Mouse (Mus musculus) mesoderm, embryonic 11.5 days (tissue): ENCODE measurements around the gene Fez2.
A peak's percentile ranks its signal among the peaks of the same experiment; 100 is the strongest.

Source experiments
- DNase-seq: peaks from one replicate; pipeline ENCODE4 v3.0.0-alpha.2; 2012; ENCODE audit warnings: low read depth, low spot score

Gene Fez2

GRCm38 (mm10) chr17:78368481-78368880 is 49.5 kb downstream of the Fez2 start:
- DNase-seq = no peak

DNA sequence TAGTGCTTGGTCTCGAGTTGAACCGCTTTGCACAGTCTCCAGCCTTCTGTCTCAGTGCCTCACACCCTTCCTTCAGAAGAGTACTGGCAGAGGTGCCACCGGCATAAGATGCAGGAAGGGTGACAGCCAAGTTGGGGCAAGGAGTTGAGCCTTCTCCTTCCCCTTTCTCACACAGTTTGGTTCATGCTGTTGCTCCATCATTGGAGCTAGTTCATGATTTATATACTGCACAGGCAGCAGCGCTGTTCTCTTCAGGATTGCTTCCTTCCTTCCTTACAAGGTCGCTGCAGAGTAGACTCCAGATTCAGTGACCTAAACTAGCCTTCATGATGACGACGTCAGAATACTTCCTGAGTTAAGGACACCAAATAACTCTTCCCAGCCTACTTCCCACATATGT is 51.9 kb downstream of the Fez2 start:
- no peak for DNase-seq

- no peak for DNase-seq
Observed at GRCm38 (mm10) chr17:78364555-78365302, 53.2 kb downstream of the Fez2 start.

DNA sequence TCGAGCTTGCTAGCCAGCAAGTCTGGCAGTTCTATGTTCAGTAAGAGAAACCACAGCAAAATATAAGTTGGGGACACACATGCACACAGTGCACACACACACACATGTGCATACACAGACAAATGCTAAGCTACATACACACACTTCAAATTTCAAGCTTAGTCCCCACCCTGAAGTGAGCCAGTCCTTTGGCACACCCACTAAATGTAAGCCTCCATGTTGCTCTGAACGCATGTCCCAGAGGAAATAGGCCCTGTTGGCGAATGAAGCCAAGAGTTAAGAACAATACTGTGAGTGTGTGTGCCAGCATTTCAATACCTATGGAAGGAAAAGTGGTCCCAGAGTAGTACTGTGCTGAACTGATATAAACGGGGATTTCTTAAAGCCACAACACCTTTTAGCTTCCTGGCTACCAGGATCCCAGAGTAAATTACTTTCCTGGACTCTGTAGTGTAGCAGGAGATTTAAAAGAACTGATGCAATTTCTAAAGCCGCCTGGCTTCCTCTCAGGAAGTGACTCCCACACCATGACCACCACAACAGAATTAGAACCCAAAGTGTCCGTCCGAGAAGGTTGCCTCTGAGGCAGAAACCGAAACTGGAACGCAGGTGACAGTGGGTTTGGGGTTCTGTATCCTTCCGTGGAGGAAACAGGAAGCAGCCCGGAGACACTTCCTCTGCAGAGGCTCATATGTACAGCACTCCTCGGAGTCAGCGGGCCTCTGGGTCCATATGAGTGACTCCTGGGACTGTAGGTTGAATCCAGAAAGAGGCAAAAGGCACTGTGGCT is 55.8 kb downstream of the Fez2 start:
- DNase-seq = no peak

DNA sequence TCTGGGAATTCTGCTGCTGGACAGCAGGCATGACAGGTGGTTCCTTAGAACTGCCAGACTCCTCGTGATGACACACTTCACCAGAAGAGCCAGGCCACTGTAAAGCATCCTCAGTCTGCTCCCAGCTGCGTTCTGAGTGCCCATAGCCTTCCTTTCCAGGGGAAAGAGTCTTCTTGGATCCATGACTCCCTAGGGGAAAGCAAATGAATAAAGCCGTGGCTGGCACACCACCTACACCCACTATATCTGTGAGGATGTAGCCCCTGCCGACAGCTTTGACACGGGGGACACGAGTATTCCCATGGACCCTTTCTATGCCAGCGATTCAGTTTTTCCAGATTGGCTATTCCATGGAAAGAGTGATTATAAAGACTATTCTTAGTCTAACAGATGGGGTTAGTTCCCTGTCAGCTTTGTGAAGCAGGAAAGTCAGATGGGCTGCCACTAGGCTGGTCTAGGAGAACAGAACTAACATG is 59.7 kb downstream of the Fez2 start:
- no peak for DNase-seq

DNA sequence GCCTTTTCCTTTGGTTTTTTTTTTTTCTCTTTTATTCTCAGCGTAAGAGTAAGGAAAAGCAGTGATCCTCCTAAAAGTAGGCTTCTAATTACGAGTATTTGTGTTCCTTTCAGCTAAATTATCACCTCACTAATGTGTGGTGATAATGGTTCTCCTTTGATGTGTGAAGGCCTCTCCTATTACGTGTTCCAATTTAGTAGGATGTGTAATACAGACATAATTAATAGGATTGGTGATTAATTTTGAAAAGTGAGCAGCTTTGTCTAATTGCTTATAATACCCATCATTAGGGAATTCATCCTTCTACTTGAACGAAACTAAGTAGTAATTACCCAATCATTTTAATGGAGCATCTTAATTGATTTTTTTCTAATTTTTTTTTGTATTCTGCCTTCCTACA is 60.2 kb downstream of the Fez2 start:
- no peak for DNase-seq

- no peak for DNase-seq
Observed at GRCm38 (mm10) chr17:78355611-78356010, 62.3 kb downstream of the Fez2 start.

DNA sequence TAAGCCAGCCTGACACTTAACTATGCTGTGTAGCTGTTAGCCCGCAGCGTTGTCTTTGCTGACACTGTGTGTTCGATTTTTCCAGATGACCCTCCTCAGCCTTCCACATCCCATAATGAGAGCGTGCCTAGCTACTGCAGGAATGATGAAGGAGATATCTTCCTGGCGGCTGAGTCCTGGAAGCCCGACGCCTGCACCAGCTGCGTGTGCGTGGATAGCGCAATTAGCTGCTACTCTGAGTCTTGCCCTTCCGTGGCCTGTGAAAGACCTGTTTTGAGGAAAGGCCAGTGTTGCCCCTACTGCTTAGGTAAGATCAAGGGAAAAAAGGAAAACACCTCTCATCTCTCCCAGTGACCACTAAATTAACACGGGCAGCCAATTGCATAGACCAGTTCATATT is 63.1 kb downstream of the Fez2 start:
- no peak for DNase-seq

DNA sequence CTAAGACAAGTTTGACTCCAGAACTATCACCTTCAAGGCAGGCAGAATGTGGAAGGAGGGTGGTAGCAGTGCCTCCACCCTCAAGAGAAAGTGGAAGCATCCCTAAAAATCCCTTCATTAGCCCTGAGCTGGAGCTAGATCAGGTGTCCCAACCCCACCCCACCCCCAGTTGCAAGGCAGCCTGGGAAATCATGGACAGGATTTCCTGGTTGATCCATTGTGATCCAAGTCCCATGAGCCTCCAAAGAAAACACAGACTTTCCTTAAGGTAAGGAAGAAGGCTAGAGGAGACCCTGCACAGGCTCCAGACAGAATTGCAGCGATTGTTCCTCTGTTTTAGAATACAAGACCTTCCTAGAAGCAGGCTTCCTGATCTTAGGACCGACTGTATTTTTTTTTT is 63.5 kb downstream of the Fez2 start:
- DNase-seq = no peak

GRCm38 (mm10) chr17:78352500-78352855 is 65.5 kb downstream of the Fez2 start:
- no peak for DNase-seq

GRCm38 (mm10) chr17:78351676-78352499 is 66.1 kb downstream of the Fez2 start:
- no peak for DNase-seq

- no peak for DNase-seq
Observed at GRCm38 (mm10) chr17:78347111-78347801, 70.7 kb downstream of the Fez2 start.

GRCm38 (mm10) chr17:78343688-78344087 is 74.3 kb downstream of the Fez2 start:
- DNase-seq = no peak

DNA sequence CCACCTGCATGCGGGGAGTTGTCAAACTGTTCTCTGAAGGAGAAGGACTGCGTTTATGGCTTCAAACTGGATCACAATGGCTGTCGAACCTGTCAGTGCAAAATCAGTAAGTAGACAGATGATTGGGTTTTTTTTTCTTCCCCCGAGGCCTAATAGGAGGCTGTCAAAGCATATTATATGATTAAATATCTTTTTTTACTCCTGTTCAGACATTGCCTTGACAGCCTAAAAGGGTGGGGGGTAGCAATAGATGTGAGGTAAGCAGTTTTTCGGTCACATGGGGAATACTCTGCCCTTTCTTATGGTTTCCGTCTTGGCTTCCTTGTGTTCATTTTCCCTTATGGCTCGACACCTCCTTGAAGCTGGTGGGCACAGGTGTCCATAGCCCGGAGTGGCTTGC is 82.7 kb downstream of the Fez2 start:
- DNase-seq = no peak

GRCm38 (mm10) chr17:78333275-78333674 is 84.7 kb downstream of the Fez2 start:
- DNase-seq = no peak

- no peak for DNase-seq
Observed at GRCm38 (mm10) chr17:78331438-78331837, 86.5 kb downstream of the Fez2 start.

DNA sequence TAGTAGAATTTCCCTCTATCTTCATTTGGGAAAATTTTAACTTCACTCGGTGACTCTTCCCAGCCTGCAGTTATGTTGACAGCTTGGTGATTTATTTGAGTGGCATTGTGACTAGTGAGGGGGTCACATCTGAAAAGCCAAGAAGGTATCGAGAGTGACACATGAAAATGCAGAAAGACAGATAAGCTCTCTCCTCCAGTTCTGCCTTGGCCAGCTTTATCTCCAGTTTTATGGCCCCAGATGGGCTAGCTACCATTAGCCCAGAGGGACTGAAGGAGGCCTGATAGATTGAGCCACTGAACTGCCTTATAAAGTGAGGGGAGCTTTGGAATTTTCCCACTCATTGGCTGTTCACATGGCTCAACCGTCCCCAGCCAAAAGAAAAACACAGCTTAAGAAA is 89.7 kb downstream of the Fez2 start:
- DNase-seq = peak; percentile 23

DNA sequence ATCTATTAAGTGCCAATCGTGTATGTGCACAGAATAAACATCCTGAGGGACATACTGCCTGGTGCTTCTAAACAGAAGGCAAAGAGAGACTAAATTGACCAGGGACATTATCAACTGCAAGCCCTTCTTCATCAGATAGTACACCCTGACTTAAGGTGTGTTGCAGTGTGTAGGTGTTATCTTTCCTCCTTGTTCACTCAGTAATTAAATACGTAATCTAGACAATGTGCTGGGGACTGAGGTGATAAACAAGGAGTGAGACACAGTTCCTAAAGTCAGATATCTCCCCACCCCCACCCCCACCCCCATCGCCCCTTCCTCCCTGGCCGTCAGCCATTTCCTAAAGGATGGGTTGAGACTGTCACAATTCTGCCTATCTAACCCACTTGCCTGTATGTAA is 90.8 kb downstream of the Fez2 start:
- no peak for DNase-seq

DNA sequence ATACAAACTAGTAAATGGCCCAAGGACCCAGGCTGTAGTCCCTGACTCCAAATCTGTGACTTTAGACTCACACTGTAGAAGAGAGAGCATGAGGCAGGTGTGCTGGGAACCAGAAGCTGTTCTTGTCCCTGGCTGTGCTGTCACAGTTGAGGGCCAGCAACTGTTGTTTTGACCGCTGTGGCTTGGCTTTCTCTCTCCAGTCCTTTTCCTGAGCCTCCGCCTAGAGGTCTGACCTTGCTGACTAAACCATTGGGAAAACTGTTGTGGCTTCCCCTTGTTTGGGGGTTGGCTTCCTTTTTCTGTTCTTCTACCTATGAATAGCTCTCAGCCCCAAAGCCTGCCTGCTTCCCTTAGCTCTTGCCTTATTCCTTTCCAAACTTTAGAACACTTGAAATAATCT is 91.6 kb downstream of the Fez2 start:
- no peak for DNase-seq

DNA sequence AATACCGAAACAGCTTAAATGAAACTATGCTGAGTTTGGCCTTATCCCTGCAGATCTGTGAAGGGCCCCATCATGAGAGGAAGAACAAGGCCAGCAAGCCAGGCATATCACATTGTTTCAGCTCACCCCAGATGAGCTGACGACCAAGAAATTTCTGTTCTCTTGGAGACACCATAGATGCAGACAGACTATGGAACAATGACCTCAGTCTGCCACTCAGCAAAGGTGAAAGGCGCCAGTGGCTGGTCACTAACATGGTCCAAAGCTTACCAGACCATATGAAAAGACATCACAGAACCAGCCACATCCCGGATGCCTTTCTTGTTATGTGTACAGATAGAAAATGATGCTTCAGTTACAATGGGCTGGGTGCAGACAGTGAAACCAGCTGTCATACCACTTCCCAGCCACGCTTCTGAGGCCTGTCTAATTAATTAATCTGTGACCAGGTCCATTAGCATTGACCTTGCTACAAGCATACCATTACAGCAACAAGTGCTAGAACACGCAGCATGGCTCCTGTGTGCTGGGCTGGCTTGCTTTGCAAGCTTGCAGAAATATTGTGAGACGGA is 92.1 kb downstream of the Fez2 start:
- DNase-seq = no peak
